Mouse (Mus musculus) MEL (cell line): ENCODE measurements around the gene Anks1. TPM values are rescaled to one million over a fixed set of nuclear protein-coding genes. Genes with fewer than 3 reads are reported as not detected.

ENCODE experiments used
- DNase-seq: peaks from one replicate; pipeline ENCODE4 v3.0.0; 2011; ENCODE audit warnings: low read depth, low spot score
- H3K27ac ChIP-seq: 2 replicates; pipeline ENCODE4 v1.5.1; 2012; ENCODE audit warnings: low read depth, mild to moderate bottlenecking, control low read depth, low read length, moderate library complexity; ENCODE audit not compliant: control insufficient read depth
- H3K27me3 ChIP-seq, 2 experiments: fragments of 150-350 bp in 1 of 2; sonication (generic) in 1 of 2; 2 replicates each; pipeline ENCODE4 v1.6.1; 2012; ENCODE audit warnings: low read length in 2 of 2, mild to moderate bottlenecking in 2 of 2, improper control_type of control experiment in 1 of 2, moderate library complexity in 1 of 2; ENCODE audit not compliant: insufficient read depth in 2 of 2, control insufficient read depth in 1 of 2
- H3K36me3 ChIP-seq, 2 experiments: 2 replicates each; pipeline ENCODE4 v1.6.1; 2012 to 2014; ENCODE audit warnings: low read length in 2 of 2, improper control_type of control experiment in 1 of 2, inconsistent platforms in 1 of 2, mild to moderate bottlenecking in 1 of 2; ENCODE audit not compliant: insufficient read depth in 2 of 2, control insufficient read depth in 1 of 2
- H3K4me1 ChIP-seq, 2 experiments: fragments of 150-350 bp in 1 of 2; sonication (generic) in 1 of 2; 2 replicates each; pipeline ENCODE4 v1.6.1; 2012; ENCODE audit warnings: low read length in 2 of 2, improper control_type of control experiment in 1 of 2, mild to moderate bottlenecking in 1 of 2; ENCODE audit not compliant: insufficient read depth in 2 of 2, control insufficient read depth in 1 of 2
- H3K4me3 ChIP-seq, 2 experiments: fragments of 150-350 bp in 1 of 2; sonication (generic) in 1 of 2; 2 replicates each; pipeline ENCODE4 v1.5.1; 2012; ENCODE audit warnings: low read depth in 2 of 2, low read length in 2 of 2, mild to moderate bottlenecking in 2 of 2, moderate library complexity in 2 of 2, control low read depth in 1 of 2, improper control_type of control experiment in 1 of 2; ENCODE audit not compliant: control insufficient read depth in 1 of 2, insufficient read depth in 1 of 2
- H3K79me2 ChIP-seq: 2 replicates; pipeline ENCODE4 v1.6.1; 2012; ENCODE audit warnings: mild to moderate bottlenecking, low read length, moderate library complexity; ENCODE audit not compliant: control insufficient read depth, poor library complexity, insufficient read depth
- H3K9ac ChIP-seq: 2 replicates; pipeline ENCODE4 v1.6.1; 2012; ENCODE audit warnings: low read depth, mild to moderate bottlenecking, control low read depth, low read length, moderate library complexity; ENCODE audit not compliant: control insufficient read depth, poor library complexity, severe bottlenecking
- H3K9me3 ChIP-seq: fragments of 150-350 bp; sonication (generic); replicated peaks from 2 replicates; pipeline ENCODE4 v1.6.1; 2012; ENCODE audit warnings: mild to moderate bottlenecking, low read length, improper control_type of control experiment, moderate library complexity; ENCODE audit not compliant: insufficient read depth
- CHD1 ChIP-seq: IDR thresholded peaks from 2 replicates; pipeline ENCODE4 v1.6.1; 2012; ENCODE audit warnings: low read depth, mild to moderate bottlenecking, inconsistent platforms, low read length, improper control_type of control experiment
- CHD2 ChIP-seq: IDR thresholded peaks from 2 replicates; pipeline ENCODE4 v1.6.1; 2011; ENCODE audit warnings: low read length, improper control_type of control experiment
- E2F4 ChIP-seq: IDR thresholded peaks from 2 replicates; pipeline ENCODE4 v1.6.1; 2011; ENCODE audit warnings: low read depth, low read length, improper control_type of control experiment, borderline replicate concordance
- ELF1 ChIP-seq: IDR thresholded peaks from 2 replicates; pipeline ENCODE4 v1.6.1; 2014; ENCODE audit warnings: low read depth, mild to moderate bottlenecking, inconsistent platforms, low read length, improper control_type of control experiment, moderate library complexity
- GATA1 ChIP-seq: IDR thresholded peaks from 2 replicates; pipeline ENCODE4 v1.6.1; 2011; ENCODE audit warnings: low read depth, low read length, improper control_type of control experiment
- HCFC1 ChIP-seq: IDR thresholded peaks from 2 replicates; pipeline ENCODE4 v1.6.1; 2012; ENCODE audit warnings: low read depth, mild to moderate bottlenecking, inconsistent platforms, low read length, improper control_type of control experiment, moderate library complexity
- JUND ChIP-seq: IDR thresholded peaks from 2 replicates; pipeline ENCODE4 v1.6.1; 2011; ENCODE audit warnings: low read depth, mild to moderate bottlenecking, improper control_type of control experiment, low read length
- KAT2A ChIP-seq: conservative IDR thresholded peaks from 2 replicates; pipeline ENCODE4 v1.6.1; 2012; ENCODE audit warnings: low read depth, low read length, improper control_type of control experiment, inconsistent platforms
- MAZ ChIP-seq: IDR thresholded peaks from 2 replicates; pipeline ENCODE4 v1.6.1; 2012; ENCODE audit warnings: low read depth, mild to moderate bottlenecking, inconsistent platforms, low read length, improper control_type of control experiment
- MXI1 ChIP-seq: IDR thresholded peaks from 2 replicates; pipeline ENCODE4 v1.6.1; 2011; ENCODE audit warnings: mild to moderate bottlenecking, low read depth, low read length, improper control_type of control experiment
- MYB ChIP-seq: IDR thresholded peaks from 2 replicates; pipeline ENCODE4 v1.6.1; 2011; ENCODE audit warnings: mild to moderate bottlenecking, low read depth, low read length, improper control_type of control experiment
- MYC ChIP-seq: IDR thresholded peaks from 2 replicates; pipeline ENCODE4 v1.6.1; 2011; ENCODE audit warnings: low read depth, mild to moderate bottlenecking, low read length, improper control_type of control experiment, moderate library complexity
- NELFE ChIP-seq: IDR thresholded peaks from 2 replicates; pipeline ENCODE4 v1.6.1; 2011; ENCODE audit warnings: low read depth, low read length, improper control_type of control experiment
- NRF1 ChIP-seq: IDR thresholded peaks from 2 replicates; pipeline ENCODE4 v1.6.1; 2014; ENCODE audit warnings: low read depth, mild to moderate bottlenecking, inconsistent platforms, low read length, improper control_type of control experiment, moderate library complexity; ENCODE audit not compliant: poor library complexity, insufficient read depth, severe bottlenecking
- POLR2A ChIP-seq, 2 experiments: IDR thresholded peaks; 2 replicates each; pipeline ENCODE4 v1.6.1; 2011 to 2012; ENCODE audit warnings: low read length in 2 of 2, mild to moderate bottlenecking in 2 of 2, control low read depth in 1 of 2, improper control_type of control experiment in 1 of 2, low read depth in 1 of 2, moderate library complexity in 1 of 2; ENCODE audit not compliant: control insufficient read depth in 1 of 2, insufficient read depth in 1 of 2, poor library complexity in 1 of 2
- POLR2AphosphoS2 ChIP-seq: IDR thresholded peaks from 2 replicates; pipeline ENCODE4 v1.6.1; 2011; ENCODE audit warnings: low read length, improper control_type of control experiment
- RCOR1 ChIP-seq: IDR thresholded peaks from 2 replicates; pipeline ENCODE4 v1.6.1; 2012; ENCODE audit warnings: low read depth, mild to moderate bottlenecking, inconsistent platforms, low read length, improper control_type of control experiment
- SIN3A ChIP-seq: IDR thresholded peaks from 2 replicates; pipeline ENCODE4 v1.6.1; 2012; ENCODE audit warnings: low read length, improper control_type of control experiment, inconsistent platforms
- SMC3 ChIP-seq: IDR thresholded peaks from 2 replicates; pipeline ENCODE4 v1.6.1; 2011; ENCODE audit warnings: low read depth, low read length, improper control_type of control experiment
- TAL1 ChIP-seq: IDR thresholded peaks from 2 replicates; pipeline ENCODE4 v1.6.1; 2012; ENCODE audit warnings: mild to moderate bottlenecking, inconsistent platforms, low read length, moderate library complexity, mixed read lengths
- TBP ChIP-seq: IDR thresholded peaks from 2 replicates; pipeline ENCODE4 v1.8.0; 2011; ENCODE audit warnings: low read depth, low read length, improper control_type of control experiment
- TCF12 ChIP-seq: IDR thresholded peaks from 2 replicates; pipeline ENCODE4 v1.6.1; 2014; ENCODE audit warnings: low read depth, mild to moderate bottlenecking, inconsistent platforms, low read length, improper control_type of control experiment, moderate library complexity
- UBTF ChIP-seq: IDR thresholded peaks from 2 replicates; pipeline ENCODE4 v1.6.1; 2012; ENCODE audit warnings: low read depth, mild to moderate bottlenecking, inconsistent platforms, low read length, improper control_type of control experiment, moderate library complexity, borderline replicate concordance; ENCODE audit not compliant: insufficient read depth
- ZKSCAN1 ChIP-seq: IDR thresholded peaks from 2 replicates; pipeline ENCODE4 v1.6.1; 2012; ENCODE audit warnings: low read depth, mild to moderate bottlenecking, inconsistent platforms, low read length, improper control_type of control experiment, moderate library complexity
- ZNF384 ChIP-seq: IDR thresholded peaks from 2 replicates; pipeline ENCODE4 v1.6.1; 2012; ENCODE audit warnings: low read depth, mild to moderate bottlenecking, inconsistent platforms, low read length, improper control_type of control experiment
- polyA plus RNA-seq, 2 experiments: library from polyadenylated mRNA; stranded (reverse) in 1 of 2; unstranded in 1 of 2; fragments of >175 nt in 1 of 2; fragments of >200 nt in 1 of 2; gene quantifications; 2 replicates each; pipeline versions ENCODE4 v1.2.1 to v1.2.4; 2012; ENCODE audit warnings: low replicate concordance in 2 of 2, low read depth in 1 of 2; ENCODE audit not compliant: insufficient read length in 2 of 2, insufficient read depth in 1 of 2, missing spikeins in 1 of 2
- total RNA-seq: library from RNA; depleted of rRNA; stranded (reverse); fragments of 300-350 nt; gene quantifications from 2 replicates; pipeline ENCODE4 v1.2.3, GENCODE M21; 2012

Anks1 gene
- total and polyA plus RNA-seq, 3 experiments = 11.9 to 15.9 TPM; not detected in 1

DNA sequence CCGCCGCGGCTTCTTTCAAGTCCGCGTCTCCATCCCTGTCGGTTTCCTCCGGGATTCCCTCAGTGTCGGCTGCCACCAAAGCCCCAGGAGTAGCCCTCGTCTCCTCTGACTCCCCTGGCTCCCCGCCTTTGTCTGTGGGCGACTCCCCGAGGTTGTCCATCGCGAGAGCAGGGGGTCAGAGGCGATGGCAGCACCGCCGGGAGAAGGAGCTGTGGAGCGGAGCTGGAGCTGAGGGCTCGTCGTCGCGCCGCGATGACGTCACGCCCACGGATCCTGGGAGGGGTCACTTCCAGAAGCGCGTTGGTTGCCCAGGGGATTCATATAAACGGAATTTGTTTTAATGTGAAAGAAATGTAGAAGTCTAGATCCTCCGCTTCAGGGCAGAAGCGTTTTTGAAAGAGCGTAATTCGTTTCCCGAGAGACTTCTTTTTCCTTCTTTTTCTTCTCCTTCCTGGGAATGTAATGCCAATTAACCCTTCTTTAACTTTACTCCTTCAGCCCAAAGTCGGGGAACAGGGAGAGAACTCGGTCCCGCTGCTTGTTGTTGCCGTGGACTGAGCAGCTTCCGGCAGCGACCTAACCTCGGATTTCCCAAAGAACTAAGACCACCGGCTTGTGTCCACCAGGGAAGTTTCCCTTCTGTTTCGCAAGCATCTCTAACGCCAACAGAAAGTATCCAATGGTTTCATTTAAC lies 1.4 kb upstream of the Anks1 start:
- DNase-seq = peak; percentile 96
- TF ChIP-seq NRF1 = no peak
- peak; percentile 96 for TF ChIP-seq MXI1
- TF ChIP-seq POLR2AphosphoS2 = peak; percentile 67; the same call in 1 of the 2 replicates
- TF ChIP-seq POLR2A (IDR thresholded peaks at IDR 0.05; ENCODE audit: control insufficient read depth in 1 of 2, insufficient read depth in 1 of 2, low read depth in 1 of 2, low read length in 2 of 2, poor library complexity in 1 of 2) = peak; percentile 56 to 71; a peak in 2 of 4 replicates
- peak; percentile 63 for TF ChIP-seq NELFE
- TF ChIP-seq SMC3 = no peak
- 0 out of 2 replicates have a peak, but pooled peaks have one; percentile 25 for TF ChIP-seq UBTF
- peak; percentile 89 for TF ChIP-seq MAZ
- 0 out of 2 replicates have a peak, but pooled peaks have one; percentile 79 for TF ChIP-seq CHD1
- TF ChIP-seq MYC = peak; percentile 18; the same call in 1 of the 2 replicates
- TF ChIP-seq TAL1 = no peak
- no peak for TF ChIP-seq RCOR1
- peak; percentile 71; the same call in 1 of the 2 replicates for TF ChIP-seq CHD2
- no peak for TF ChIP-seq ZKSCAN1
- TF ChIP-seq TCF12 = 0 out of 2 replicates have a peak, but pooled peaks have one; percentile 33
- no peak for TF ChIP-seq E2F4
- TF ChIP-seq ELF1 = peak; percentile 74
- no peak for TF ChIP-seq MYB
- no peak for TF ChIP-seq GATA1
- 0 out of 2 replicates have a peak, but pooled peaks have one; percentile 58 for TF ChIP-seq JUND
- peak; percentile 96 for TF ChIP-seq HCFC1
- peak; percentile 100 for TF ChIP-seq SIN3A
- TF ChIP-seq TBP = peak; percentile 50; the same call in 1 of the 2 replicates
- peak; percentile 73; the same call in 1 of the 2 replicates for TF ChIP-seq KAT2A
- no peak for TF ChIP-seq ZNF384

More for the DNA sequence above, 1.4 kb upstream of the Anks1 start:
- H3K79me2 ChIP-seq = peaks cover 22% of the 10 kb centered on the region
- H3K27me3 ChIP-seq = no peaks in the 10 kb centered on the region
- H3K9ac ChIP-seq = peak overlapping the region; percentile 80
- no peaks in the 10 kb centered on the region for H3K9me3 ChIP-seq
- peak overlapping the region; percentile 56 for H3K27ac ChIP-seq
- H3K4me3 ChIP-seq = peak overlapping the region; percentile 88 to 89
- peaks cover 0 to 10% of the 10 kb centered on the region in 2 experiments; a peak in 2 of 4 replicates for H3K36me3 ChIP-seq
- H3K4me1 ChIP-seq = peaks cover 0 to 3% of the 10 kb centered on the region in 2 experiments; a peak in 3 of 4 replicates
